Mouse (Mus musculus) lung, adult 2 months (tissue): ENCODE results near the gene Lmod3. TPM values are rescaled to one million over a fixed set of nuclear protein-coding genes. Genes with fewer than 3 reads are reported as not detected.
A peak's percentile ranks its signal among the peaks of the same experiment; 100 is the strongest.

Source experiments
- DNase-seq: peaks from one replicate; pipeline ENCODE4 v3.0.0; 2022
- H3K4me1 ChIP-seq: fragments of 200-500 bp; 2 replicates; pipeline ENCODE4 v1.6.1; 2011; ENCODE audit warnings: low read length; ENCODE audit not compliant: control insufficient read depth, insufficient read depth
- H3K4me3 ChIP-seq: fragments of 200-500 bp; replicated peaks from 2 replicates; pipeline ENCODE3; 2011; ENCODE audit warnings: low read depth, mild to moderate bottlenecking, control low read depth, low read length; ENCODE audit errors: extremely low read depth
- CTCF ChIP-seq: fragments of 200-500 bp; IDR thresholded peaks from 2 replicates; pipeline ENCODE4 v1.5.1; 2011; ENCODE audit warnings: mild to moderate bottlenecking, low read length, control low read depth; ENCODE audit not compliant: insufficient read depth
- POLR2A ChIP-seq: fragments of 200-500 bp; IDR thresholded peaks from 2 replicates; pipeline ENCODE4 v1.6.1; 2011; ENCODE audit warnings: low read depth, mild to moderate bottlenecking, control low read depth, low read length, borderline replicate concordance; ENCODE audit errors: extremely low read depth
- WGBS: fragments of 180-500 bp; shearing (Covaris S2); methylation state at CpG from one replicate; pipeline ENCODE4 v1.1.7; 2018; 5-methylcytosine and 5-hydroxymethylcytosine counted together
- polyA plus RNA-seq: library from polyadenylated mRNA; depleted of rRNA; stranded (reverse); fragments of >200 nt; gene quantifications from 2 replicates; pipeline ENCODE4 v1.2.3, GENCODE M21; 2012

The Lmod3 gene
- polyA plus RNA-seq, 1 experiment = 2.0 TPM

- TF ChIP-seq POLR2A (no peak), CTCF (no peak)
- peaks cover 6% of the 10 kb centered on the region; the same call in 1 of the 2 replicates for H3K4me1 ChIP-seq
- DNase-seq = no peak
- H3K4me3 ChIP-seq = no peak overlapping the region
- WGBS = 65% methylated on average over 5 of the region's 5 CpGs
Observed at GRCm38 (mm10) chr6:97220672-97221071, 31.9 kb downstream of the Lmod3 start.

- no peak for TF ChIP-seq CTCF
- no peak for TF ChIP-seq POLR2A
- peaks cover 10% of the 10 kb centered on the region for H3K4me1 ChIP-seq
- no peak for DNase-seq
- 59% methylated on average over 4 of the region's 4 CpGs for WGBS
- no peak overlapping the region for H3K4me3 ChIP-seq
Observed at GRCm38 (mm10) chr6:97216154-97216821, 36.3 kb downstream of the Lmod3 start.

DNA sequence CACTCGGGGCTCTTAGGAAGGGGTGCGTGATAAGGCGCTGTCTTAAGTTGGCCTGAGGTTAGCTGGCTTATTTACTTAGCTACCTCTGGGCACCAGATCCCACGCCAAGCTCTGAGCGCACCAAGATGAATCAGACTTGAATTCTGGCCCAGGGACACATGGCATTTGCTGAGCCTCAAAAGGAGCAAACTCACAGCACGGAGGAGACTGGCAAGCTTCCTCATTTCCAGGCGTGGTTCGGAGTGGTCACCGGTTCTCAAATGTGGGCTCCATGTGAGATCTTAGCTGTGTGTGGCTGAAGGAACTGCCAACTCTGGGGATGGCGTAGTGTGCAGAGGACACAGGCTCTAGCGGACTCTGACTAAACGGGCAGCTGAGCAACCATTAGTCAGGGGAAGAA, 40.6 kb downstream of the Lmod3 start:
- DNase-seq = peak; percentile 41
- WGBS = 12% methylated on average over 12 of the region's 12 CpGs
- Histone ChIP-seq H3K4me3 (peak overlapping the region; percentile 21), H3K4me1 (peaks cover 13% of the 10 kb centered on the region)
- TF ChIP-seq POLR2A (no peak), CTCF (no peak)

DNA sequence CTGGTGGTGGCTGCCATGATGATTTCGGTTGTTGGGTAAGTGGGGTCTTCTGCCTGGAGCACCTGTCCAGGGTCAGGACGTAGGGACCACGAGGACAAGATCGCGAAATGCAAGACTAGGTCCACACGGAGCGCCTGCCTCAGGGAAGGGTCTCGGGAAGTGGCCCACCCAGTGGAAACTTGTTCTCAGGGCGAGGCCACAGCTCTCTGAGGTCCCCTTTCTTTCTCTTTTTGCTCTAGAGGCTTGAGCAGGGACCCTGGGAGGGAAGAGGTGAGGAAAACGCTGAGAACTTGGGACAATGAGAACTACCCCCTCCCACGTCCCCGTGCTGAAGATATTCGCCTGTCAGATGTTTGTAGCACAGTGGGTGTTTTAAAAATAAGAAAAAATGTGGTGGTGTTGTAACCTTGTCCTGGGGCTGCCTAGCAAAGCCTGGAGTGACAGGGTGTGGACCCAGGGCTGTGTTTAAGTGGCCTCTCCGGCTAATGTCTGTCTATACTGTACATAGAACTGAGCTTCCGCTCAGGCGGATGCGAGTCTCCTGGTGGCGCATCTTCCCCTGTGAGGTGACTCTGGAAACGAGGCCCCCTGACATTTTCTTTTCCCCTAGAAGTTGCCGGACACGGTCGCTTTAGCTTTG, 41.5 kb downstream of the Lmod3 start:
- WGBS = under 1% methylated on average over 22 of the region's 22 CpGs
- peak; percentile 59 for DNase-seq
- TF ChIP-seq CTCF (no peak), POLR2A (no peak)
- Histone ChIP-seq H3K4me3 (peak overlapping the region; percentile 96), H3K4me1 (peaks cover 13% of the 10 kb centered on the region)

GRCm38 (mm10) chr6:97210191-97210961, 42.2 kb downstream of the Lmod3 start, which contains the start of gene Arl6ip5:
Arl6ip5 (plus strand) TSS chr6:97210689.
- Histone ChIP-seq H3K4me1 (peaks cover 13% of the 10 kb centered on the region), H3K4me3 (peak within 1 kb of the TSS; percentile 96)
- 6% methylated on average over 32 of the region's 32 CpGs for WGBS
- peak; percentile 80 for DNase-seq
- peak; percentile 88; the same call in 1 of the 2 replicates for TF ChIP-seq POLR2A
- no peak for TF ChIP-seq CTCF

DNA sequence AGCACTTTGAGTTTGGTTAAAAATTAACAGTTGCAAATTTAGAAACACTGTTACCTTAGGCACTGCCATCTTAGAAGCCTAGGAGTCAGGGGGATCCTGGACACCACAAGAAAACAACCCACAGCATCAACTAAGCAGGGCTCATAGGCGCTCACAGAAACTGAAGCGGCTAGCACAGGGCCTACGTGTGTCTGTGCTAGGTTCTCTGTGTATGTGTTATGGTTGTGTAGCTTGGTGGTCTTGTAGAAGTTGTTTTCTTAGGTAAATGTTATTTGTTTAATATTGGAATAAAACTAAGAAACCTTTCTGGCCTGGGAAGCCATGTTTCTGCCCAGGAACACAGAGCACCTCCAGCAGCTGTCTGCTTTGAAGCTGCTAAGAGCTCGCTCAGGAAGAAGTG, 42.8 kb downstream of the Lmod3 start:
- 88% methylated on average over 4 of the region's 4 CpGs for WGBS
- Histone ChIP-seq H3K4me1 (peaks cover 13% of the 10 kb centered on the region), H3K4me3 (no peak overlapping the region)
- no peak for DNase-seq
- TF ChIP-seq POLR2A (no peak), CTCF (no peak)

DNA sequence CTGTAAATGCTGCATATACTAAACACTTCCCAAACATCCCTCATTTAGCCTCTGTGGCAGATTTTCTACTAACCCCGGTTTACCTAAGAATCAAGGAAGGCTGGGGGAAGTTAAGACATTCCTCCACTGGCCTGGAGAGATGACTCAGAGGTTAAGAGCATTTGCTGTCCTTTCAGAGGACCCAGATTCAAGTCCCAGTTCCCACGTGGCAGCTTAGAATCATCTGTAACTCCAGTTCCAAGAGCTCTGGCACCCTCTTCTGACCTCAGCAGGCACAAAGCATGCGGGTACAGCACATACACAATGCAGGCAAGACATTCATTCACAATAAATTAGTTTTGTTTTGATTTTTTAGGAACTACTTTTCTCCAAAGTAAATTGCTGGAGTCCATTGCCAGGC, 43.4 kb downstream of the Lmod3 start:
- no peak for DNase-seq
- Histone ChIP-seq H3K4me1 (peaks cover 19% of the 10 kb centered on the region), H3K4me3 (no peak overlapping the region)
- 0 out of 2 replicates have a peak, but pooled peaks have one; percentile 7 for TF ChIP-seq CTCF
- no peak for TF ChIP-seq POLR2A
- WGBS = 43% methylated on average over 3 of the region's 3 CpGs

- WGBS = 33% methylated on average over 3 of the region's 3 CpGs
- peaks cover 15% of the 10 kb centered on the region for H3K4me1 ChIP-seq
- no peak for DNase-seq
- TF ChIP-seq CTCF = no peak
- H3K4me3 ChIP-seq = no peak overlapping the region
Observed at GRCm38 (mm10) chr6:97208406-97208805, 44.2 kb downstream of the Lmod3 start.

GRCm38 (mm10) chr6:97207085-97207484, 45.5 kb downstream of the Lmod3 start:
- TF ChIP-seq CTCF (no peak), POLR2A (no peak)
- Histone ChIP-seq H3K4me3 (no peak overlapping the region), H3K4me1 (peaks cover 14% of the 10 kb centered on the region)
- DNase-seq = no peak
- WGBS = 64% methylated on average over 4 of the region's 4 CpGs
